Mouse (Mus musculus) forebrain, embryonic 11.5 days (tissue): Measurements from ENCODE around the gene Six4. TPM values are rescaled to one million over a fixed set of nuclear protein-coding genes. Genes with fewer than 3 reads are reported as not detected.
A peak's percentile ranks its signal among the peaks of the same experiment; 100 is the strongest.
"Not testable (repeated sequence)": the region's sequence is repeated elsewhere in the genome, so short reads cannot be mapped to it uniquely, and the experiment has no call there.

ENCODE experiments used
- ATAC-seq: fragments of 200-750 bp; cut with Nextera tagmentation; replicated peaks from 2 replicates; pipeline ENCODE4 v1.8.0; 2017; ENCODE audit warnings: moderate TSS enrichment; ENCODE audit not compliant: low FRiP score
- DNase-seq: peaks from one replicate; pipeline ENCODE4 v3.0.0-alpha.2; 2017; ENCODE audit warnings: low spot score
- H3K27ac ChIP-seq: fragments of 300-500 bp; sonication (generic); 2 replicates; pipeline ENCODE4 v1.5.1; 2014; ENCODE audit warnings: low read depth, low read length
- H3K27me3 ChIP-seq: fragments of 300-500 bp; sonication (generic); 2 replicates; pipeline ENCODE4 v1.6.1; 2014; ENCODE audit warnings: mild to moderate bottlenecking, low read length, mixed read lengths; ENCODE audit not compliant: control insufficient read depth, insufficient read depth
- H3K36me3 ChIP-seq: fragments of 300-500 bp; sonication (generic); 2 replicates; pipeline ENCODE4 v1.6.1; 2014; ENCODE audit warnings: mild to moderate bottlenecking, low read length, moderate library complexity, mixed read lengths; ENCODE audit not compliant: control insufficient read depth, insufficient read depth
- H3K4me1 ChIP-seq: fragments of 300-500 bp; sonication (generic); replicated peaks from 2 replicates; pipeline ENCODE4 v1.6.1; 2014; ENCODE audit warnings: low read length, mixed read lengths; ENCODE audit not compliant: control insufficient read depth, insufficient read depth
- H3K4me2 ChIP-seq: fragments of 300-500 bp; sonication (generic); 2 replicates; pipeline ENCODE4 v1.6.1; 2014; ENCODE audit warnings: low read depth, mild to moderate bottlenecking, low read length, moderate library complexity, mixed read lengths; ENCODE audit not compliant: severe bottlenecking
- H3K4me3 ChIP-seq: fragments of 300-500 bp; sonication (generic); 2 replicates; pipeline ENCODE4 v1.5.1; 2014; ENCODE audit warnings: low read depth, low read length
- H3K9ac ChIP-seq: fragments of 300-500 bp; sonication (generic); 2 replicates; pipeline ENCODE4 v1.6.1; 2014; ENCODE audit warnings: low read length
- H3K9me3 ChIP-seq: fragments of 300-500 bp; sonication (generic); 2 replicates; pipeline ENCODE4 v1.6.1; 2016; ENCODE audit warnings: low read length, mixed read lengths; ENCODE audit not compliant: control insufficient read depth
- WGBS: fragments of 180-500 bp; shearing (Covaris S2); extraction: QIAGEN DNeasy Blood & Tissue Kit; methylation state at CpG from one replicate; pipeline ENCODE4 v1.1.7; 2014; 5-methylcytosine and 5-hydroxymethylcytosine counted together
- polyA plus RNA-seq: library from polyadenylated mRNA; unstranded; fragments of >200 nt; fragmentation: Nextera tagmentation; extraction: Ambion mirVana; gene quantifications from 2 replicates; pipeline ENCODE4 v1.2.1, GENCODE M21; 2014

The Six4 gene
- 5.0 and 5.8 TPM in 2 replicates for polyA plus RNA-seq

DNA sequence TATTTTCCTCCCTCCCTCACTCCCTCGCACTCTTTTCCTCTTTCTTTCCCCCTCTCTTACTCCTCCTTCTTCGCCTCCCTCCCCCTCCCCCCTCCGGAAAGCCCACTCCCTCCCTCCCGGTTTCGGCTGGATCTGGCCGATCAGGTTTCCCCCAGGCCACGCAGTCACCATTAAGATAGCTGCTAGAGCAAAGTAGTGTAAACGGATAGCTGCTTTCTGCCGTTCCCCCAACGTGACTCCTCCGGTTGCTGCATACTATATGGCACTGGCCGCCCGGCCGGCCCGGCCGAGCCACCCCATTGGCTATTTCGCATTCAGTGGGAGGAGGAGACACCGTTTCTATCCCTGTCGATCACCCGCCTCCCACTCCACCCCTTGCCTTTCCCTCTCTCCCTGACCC is at the start of gene Six4:
Gene Six4, minus strand, starts transcription at position 261 of the 400 bp plus-strand sequence.
- under 1% methylated on average over 20 of the region's 20 CpGs for WGBS
- peak; percentile 91 for DNase-seq
- Histone ChIP-seq H3K9ac (peak within 1 kb of the TSS; percentile 83), H3K27ac (peak within 1 kb of the TSS; percentile 66), H3K27me3 (no peaks in the 10 kb centered on the region), H3K4me2 (peak within 1 kb of the TSS; percentile 98), H3K4me1 (peaks cover 10% of the 10 kb centered on the region), H3K36me3 (no peaks in the 10 kb centered on the region), H3K4me3 (peak within 1 kb of the TSS; percentile 72), H3K9me3 (no peaks in the 10 kb centered on the region)
- peak; percentile 85 for ATAC-seq

DNA sequence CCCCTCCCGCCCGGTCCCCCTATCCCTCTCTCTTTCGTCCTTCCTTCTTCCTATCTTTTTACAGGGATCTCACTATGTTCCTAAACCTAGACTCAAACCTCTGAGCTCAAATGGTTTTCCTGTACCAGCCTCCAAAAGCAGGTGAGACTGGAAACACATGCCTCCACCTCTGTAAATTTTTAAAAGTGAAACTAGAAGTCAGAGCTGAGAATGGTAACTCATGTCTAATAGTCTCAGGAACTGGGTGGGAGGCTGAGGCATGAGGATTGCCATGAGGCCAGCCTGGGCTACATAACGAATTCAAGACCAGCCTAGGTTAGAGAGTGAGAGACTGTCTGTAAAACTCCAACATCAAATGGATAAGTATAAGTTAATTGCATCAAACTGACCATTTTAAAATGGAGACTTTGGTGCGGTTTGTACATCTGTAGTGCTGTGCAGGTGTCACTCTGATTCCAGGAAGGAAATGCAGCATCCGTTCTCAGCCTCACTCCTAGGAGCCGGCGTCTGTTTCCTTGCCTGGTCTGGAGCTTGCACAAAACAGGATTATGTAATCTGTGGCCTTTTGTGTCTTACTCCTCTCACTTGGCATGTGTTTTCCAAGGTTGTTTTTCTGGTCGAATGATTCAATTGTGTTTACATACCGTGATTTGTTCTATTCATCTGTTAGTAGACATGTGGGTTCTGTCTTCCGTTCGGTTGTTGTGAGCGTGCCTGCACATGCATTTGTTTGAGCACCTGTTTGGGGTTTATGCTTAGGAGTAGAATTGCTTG is 49.3 kb upstream of the Six4 start:
- WGBS: 57% methylated on average over 13 of the region's 13 CpGs
- Histone ChIP-seq H3K4me1 (no peaks in the 10 kb centered on the region; the same call in 1 of the 2 replicates), H3K9me3 (no peaks in the 10 kb centered on the region), H3K36me3 (no peaks in the 10 kb centered on the region), H3K27ac (no peak overlapping the region), H3K4me2 (no peak overlapping the region), H3K27me3 (no peaks in the 10 kb centered on the region), H3K4me3 (no peak overlapping the region), H3K9ac (no peak overlapping the region)
- ATAC-seq (no peak), DNase-seq (no peak)

DNA sequence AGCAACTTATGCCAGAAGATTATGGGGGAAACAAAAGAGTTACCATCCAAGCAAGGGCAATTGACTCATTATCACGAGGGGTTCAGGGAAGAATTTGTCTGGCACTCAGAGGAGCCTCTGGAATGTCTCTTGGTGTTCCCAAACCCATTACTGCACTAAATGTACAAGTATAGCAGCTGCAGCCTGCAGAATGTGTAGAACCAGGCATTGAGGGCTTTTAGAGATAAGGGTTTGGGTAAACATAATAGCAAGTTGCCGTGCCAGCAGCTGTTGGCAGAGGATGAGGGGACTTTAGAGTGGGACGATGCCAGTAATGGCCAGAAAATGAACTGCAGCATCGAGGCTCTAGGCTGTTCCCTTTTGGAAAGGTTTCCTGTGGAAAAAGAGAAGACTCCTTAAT is 47.1 kb upstream of the Six4 start:
- ATAC-seq (no peak), DNase-seq (no peak)
- no peaks in the 10 kb centered on the region for H3K27me3 ChIP-seq
- 80% methylated on average over 4 of the region's 4 CpGs for WGBS
- no peak overlapping the region for H3K4me2 ChIP-seq
- no peaks in the 10 kb centered on the region for H3K36me3 ChIP-seq
- H3K4me3 ChIP-seq: no peak overlapping the region
- no peaks in the 10 kb centered on the region; the same call in 1 of the 2 replicates for H3K4me1 ChIP-seq
- H3K9ac ChIP-seq: no peak overlapping the region
- H3K9me3 ChIP-seq: no peaks in the 10 kb centered on the region
- no peak overlapping the region for H3K27ac ChIP-seq

DNA sequence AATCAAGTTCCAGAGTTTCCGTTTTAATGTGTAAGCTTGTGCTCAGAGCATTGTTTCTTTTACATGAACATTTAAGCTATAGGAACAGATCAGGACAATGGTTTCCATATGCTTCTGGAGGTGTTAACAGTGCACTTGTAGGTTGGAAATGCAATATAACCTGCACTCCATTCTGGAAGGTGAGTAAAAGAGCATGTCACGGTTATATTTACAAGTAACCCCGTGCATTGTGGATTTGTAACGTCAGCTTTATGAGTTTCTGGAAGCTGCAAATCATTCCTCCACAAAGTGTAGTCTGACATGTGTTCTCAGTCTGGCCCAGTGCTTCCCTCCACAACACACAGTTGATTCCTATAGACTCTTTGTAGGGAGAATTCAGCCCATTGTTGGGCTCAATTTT is 40.9 kb upstream of the Six4 start:
- no peak overlapping the region for H3K9ac ChIP-seq
- 94% methylated on average over 4 of the region's 4 CpGs for WGBS
- no peaks in the 10 kb centered on the region for H3K9me3 ChIP-seq
- H3K4me2 ChIP-seq: no peak overlapping the region
- DNase-seq (no peak), ATAC-seq (no peak)
- H3K27ac ChIP-seq: no peak overlapping the region
- no peaks in the 10 kb centered on the region for H3K4me1 ChIP-seq
- H3K27me3 ChIP-seq: no peaks in the 10 kb centered on the region
- no peaks in the 10 kb centered on the region for H3K36me3 ChIP-seq
- no peak overlapping the region for H3K4me3 ChIP-seq

DNA sequence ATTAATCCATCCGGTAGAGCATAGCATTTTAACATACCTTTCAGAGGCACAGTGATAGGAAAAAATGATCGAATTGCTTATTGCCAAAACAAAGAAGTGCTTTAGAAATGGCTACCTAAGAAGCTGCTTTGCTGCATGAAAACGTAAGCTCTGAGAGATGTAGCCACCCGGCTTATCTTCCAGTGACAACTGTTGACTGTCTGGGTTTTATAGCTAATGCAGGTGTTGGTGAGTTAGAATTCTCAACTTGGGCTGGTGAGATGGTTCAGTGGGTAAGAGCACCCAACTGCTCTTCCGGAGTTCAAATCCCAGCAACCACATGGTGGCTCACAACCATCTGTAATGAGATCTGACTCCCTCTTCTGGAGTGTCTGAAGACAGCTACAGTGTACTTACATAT is 37.8 kb upstream of the Six4 start:
- not testable (repeated sequence) for H3K9ac ChIP-seq, H3K4me3 ChIP-seq, H3K4me2 ChIP-seq, ATAC-seq, H3K27ac ChIP-seq, H3K36me3 ChIP-seq, H3K27me3 ChIP-seq, DNase-seq, H3K4me1 ChIP-seq, H3K9me3 ChIP-seq
- WGBS: 96% methylated on average over 5 of the region's 5 CpGs

DNA sequence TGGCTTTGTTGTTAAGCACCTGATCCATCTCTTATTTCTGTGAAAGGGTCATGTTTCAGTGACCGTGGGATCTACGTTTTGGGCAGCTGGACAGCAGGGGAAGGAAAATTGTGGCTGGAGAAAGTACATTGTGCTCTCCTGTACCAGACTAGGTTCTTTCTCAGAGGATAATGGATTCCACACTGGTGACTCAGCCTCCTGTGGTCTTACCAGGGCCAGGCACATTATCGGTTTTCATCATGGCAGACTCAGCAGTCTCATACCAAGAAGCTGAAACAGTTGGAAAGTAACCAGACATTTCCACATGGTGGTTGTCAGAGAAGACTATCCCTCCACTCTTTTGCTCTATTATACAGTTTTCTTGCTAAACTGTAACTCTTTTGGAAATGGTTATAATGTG is 34.0 kb upstream of the Six4 start:
- Histone ChIP-seq H3K27ac (no peak overlapping the region), H3K9me3 (no peaks in the 10 kb centered on the region), H3K4me2 (no peak overlapping the region), H3K36me3 (no peaks in the 10 kb centered on the region), H3K4me3 (no peak overlapping the region), H3K27me3 (no peaks in the 10 kb centered on the region), H3K9ac (no peak overlapping the region), H3K4me1 (no peaks in the 10 kb centered on the region)
- DNase-seq: no peak
- 63% methylated on average over 3 of the region's 3 CpGs for WGBS
- no peak for ATAC-seq

DNA sequence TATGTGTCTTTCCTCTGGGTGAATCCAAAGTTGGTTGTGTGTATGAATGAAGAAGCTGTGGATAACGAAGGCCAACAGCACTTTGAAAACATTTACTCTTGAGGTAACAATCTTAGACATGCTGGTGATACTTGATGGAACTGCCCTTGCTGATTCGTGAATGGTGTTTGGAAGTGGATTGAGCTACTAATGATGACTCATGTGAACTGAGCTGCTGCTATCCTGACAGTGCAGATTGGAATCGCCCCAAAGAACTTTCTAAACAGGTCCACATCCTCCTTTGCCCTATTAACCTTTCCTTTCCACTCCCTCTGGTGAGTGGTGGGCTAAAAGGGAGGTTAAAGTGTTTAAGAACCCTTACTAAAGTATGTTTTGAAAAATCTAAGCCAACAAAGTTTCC is 27.5 kb upstream of the Six4 start:
- Histone ChIP-seq H3K27ac (no peak overlapping the region), H3K9me3 (no peaks in the 10 kb centered on the region), H3K36me3 (no peaks in the 10 kb centered on the region), H3K4me2 (no peak overlapping the region), H3K9ac (no peak overlapping the region), H3K27me3 (no peaks in the 10 kb centered on the region), H3K4me1 (no peaks in the 10 kb centered on the region), H3K4me3 (no peak overlapping the region)
- 87% methylated on average over 3 of the region's 3 CpGs for WGBS
- ATAC-seq (no peak), DNase-seq (no peak)

DNA sequence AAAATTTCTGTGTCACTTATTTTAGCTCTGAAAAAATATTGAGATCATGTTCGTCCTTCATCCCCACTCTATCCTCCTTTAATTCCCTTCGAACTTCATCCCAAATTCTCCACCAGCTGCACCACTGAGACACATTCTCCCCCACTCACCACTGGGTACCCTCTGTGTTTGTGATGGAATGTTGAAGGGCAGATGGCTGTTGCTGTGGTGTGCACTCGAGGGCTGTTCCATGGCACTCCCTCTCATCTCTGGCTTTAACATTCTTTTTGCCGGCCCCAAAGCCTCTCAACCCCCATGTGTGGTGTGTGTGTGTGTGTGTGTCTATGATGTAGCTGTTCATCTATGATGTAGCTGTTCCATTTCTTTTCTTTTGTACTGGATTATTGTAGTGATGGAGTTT is 12.0 kb upstream of the Six4 start:
- H3K4me3 ChIP-seq: no peak overlapping the region
- WGBS: 82% methylated on average over 4 of the region's 4 CpGs
- no peaks in the 10 kb centered on the region for H3K4me1 ChIP-seq
- H3K9me3 ChIP-seq: no peaks in the 10 kb centered on the region
- no peaks in the 10 kb centered on the region for H3K27me3 ChIP-seq
- no peak overlapping the region for H3K4me2 ChIP-seq
- no peak for DNase-seq
- no peak overlapping the region for H3K9ac ChIP-seq
- H3K27ac ChIP-seq: no peak overlapping the region
- no peaks in the 10 kb centered on the region for H3K36me3 ChIP-seq
- ATAC-seq: no peak
